Mouse (Mus musculus) liver, embryonic 11.5 days (tissue): ENCODE results near the gene Gm45062. TPM values are rescaled to one million over a fixed set of nuclear protein-coding genes. Genes with fewer than 3 reads are reported as not detected.
A peak's percentile ranks its signal among the peaks of the same experiment; 100 is the strongest.

Experiments
- ATAC-seq: fragments of 200-750 bp; cut with Nextera tagmentation; replicated peaks from 2 replicates; pipeline ENCODE4 v1.8.0; 2017; ENCODE audit warnings: moderate number of reproducible peaks, mild to moderate bottlenecking, moderate TSS enrichment, moderate library complexity; ENCODE audit not compliant: low FRiP score
- DNase-seq: peaks from one replicate; pipeline ENCODE4 v3.0.0-alpha.2; 2017; ENCODE audit warnings: low spot score
- H3K27ac ChIP-seq: fragments of 300-500 bp; sonication (generic); 2 replicates; pipeline ENCODE4 v1.5.1; 2014; ENCODE audit warnings: mild to moderate bottlenecking, low read depth, low read length, control low read depth
- H3K27me3 ChIP-seq: fragments of 300-500 bp; sonication (generic); replicated peaks from 2 replicates; pipeline ENCODE4 v1.6.1; 2014; ENCODE audit warnings: low read length, mixed read lengths; ENCODE audit not compliant: control insufficient read depth, insufficient read depth
- H3K36me3 ChIP-seq: fragments of 300-500 bp; sonication (generic); 2 replicates; pipeline ENCODE4 v1.6.1; 2014; ENCODE audit warnings: mild to moderate bottlenecking, low read length, moderate library complexity, mixed read lengths; ENCODE audit not compliant: control insufficient read depth, insufficient read depth
- H3K4me1 ChIP-seq: fragments of 300-500 bp; sonication (generic); replicated peaks from 2 replicates; pipeline ENCODE4 v1.6.1; 2014; ENCODE audit warnings: low read length, mixed read lengths; ENCODE audit not compliant: control insufficient read depth, insufficient read depth
- H3K4me2 ChIP-seq: fragments of 300-500 bp; sonication (generic); 2 replicates; pipeline ENCODE4 v1.6.1; 2014; ENCODE audit warnings: mild to moderate bottlenecking, control low read depth, moderate library complexity
- H3K4me3 ChIP-seq: fragments of 300-500 bp; sonication (generic); 2 replicates; pipeline ENCODE4 v1.5.1; 2014; ENCODE audit warnings: low read depth, low read length, control low read depth
- H3K9ac ChIP-seq: fragments of 300-500 bp; sonication (generic); 2 replicates; pipeline ENCODE4 v1.6.1; 2014; ENCODE audit warnings: low read depth, low read length, control low read depth
- H3K9me3 ChIP-seq: fragments of 300-500 bp; sonication (generic); 2 replicates; pipeline ENCODE4 v1.6.1; 2016; ENCODE audit warnings: low read length, inconsistent platforms, mixed read lengths; ENCODE audit not compliant: control insufficient read depth
- WGBS: fragments of 180-500 bp; shearing (Covaris S2); extraction: QIAGEN DNeasy Blood & Tissue Kit; methylation state at CpG from one replicate; pipeline ENCODE4 v1.1.7; 2014; 5-methylcytosine and 5-hydroxymethylcytosine counted together
- polyA plus RNA-seq: library from polyadenylated mRNA; unstranded; fragments of >200 nt; fragmentation: Nextera tagmentation; extraction: Ambion mirVana; gene quantifications from 2 replicates; pipeline ENCODE4 v1.2.1, GENCODE M21; 2014

Gene Gm45062
- polyA plus RNA-seq, 1 experiment from 2014 or later: 3.9 TPM

GRCm38 (mm10) chr6:8619582-8620350 is 360.5 kb downstream of the Gm45062 start:
- 65% methylated on average over 4 of the region's 4 CpGs for WGBS
- Histone ChIP-seq H3K27ac (no peak overlapping the region), H3K4me1 (no peaks in the 10 kb centered on the region; the same call in 1 of the 2 replicates), H3K4me2 (no peak overlapping the region), H3K27me3 (no peaks in the 10 kb centered on the region), H3K9me3 (no peaks in the 10 kb centered on the region), H3K36me3 (no peaks in the 10 kb centered on the region), H3K9ac (no peak overlapping the region), H3K4me3 (no peak overlapping the region)
- DNase-seq (no peak), ATAC-seq (peak; percentile 79)

DNA sequence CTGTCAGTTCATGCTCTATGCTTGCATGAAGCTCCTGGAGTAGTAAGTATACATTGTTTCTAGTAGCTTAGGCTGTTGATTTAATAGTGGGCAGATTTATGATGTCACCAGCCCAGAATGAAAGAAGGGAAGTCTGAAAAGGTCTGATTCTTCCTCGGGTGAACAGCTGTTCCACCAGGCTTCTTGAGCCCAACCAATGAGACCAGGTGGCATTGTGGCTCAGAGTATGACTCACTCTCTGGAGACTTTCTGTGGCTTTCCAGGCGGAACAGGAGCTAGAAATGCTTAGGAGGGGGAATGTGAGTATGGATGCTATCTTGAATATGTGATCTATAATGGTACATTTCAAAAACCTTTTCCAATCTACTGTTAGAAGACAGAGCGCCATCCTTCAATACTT is 363.8 kb downstream of the Gm45062 start:
- no peak for DNase-seq
- no peaks in the 10 kb centered on the region for H3K27me3 ChIP-seq
- H3K36me3 ChIP-seq: no peaks in the 10 kb centered on the region
- H3K4me3 ChIP-seq: no peak overlapping the region
- ATAC-seq: no peak
- 71% methylated on average over 3 of the region's 3 CpGs for WGBS
- no peaks in the 10 kb centered on the region for H3K9me3 ChIP-seq
- no peak overlapping the region for H3K4me2 ChIP-seq
- H3K4me1 ChIP-seq: no peaks in the 10 kb centered on the region; the same call in 1 of the 2 replicates
- no peak overlapping the region for H3K9ac ChIP-seq
- no peak overlapping the region for H3K27ac ChIP-seq

- ATAC-seq (no peak), DNase-seq (no peak)
- Histone ChIP-seq H3K4me1 (peaks cover 9% of the 10 kb centered on the region), H3K4me3 (no peak overlapping the region), H3K27me3 (no peaks in the 10 kb centered on the region), H3K27ac (no peak overlapping the region), H3K9me3 (no peaks in the 10 kb centered on the region), H3K36me3 (no peaks in the 10 kb centered on the region), H3K9ac (no peak overlapping the region), H3K4me2 (no peak overlapping the region)
- 81% methylated on average over 8 of the region's 8 CpGs for WGBS
These were observed 369.0 kb downstream of the Gm45062 start for GRCm38 (mm10) chr6:8628226-8628625.

DNA sequence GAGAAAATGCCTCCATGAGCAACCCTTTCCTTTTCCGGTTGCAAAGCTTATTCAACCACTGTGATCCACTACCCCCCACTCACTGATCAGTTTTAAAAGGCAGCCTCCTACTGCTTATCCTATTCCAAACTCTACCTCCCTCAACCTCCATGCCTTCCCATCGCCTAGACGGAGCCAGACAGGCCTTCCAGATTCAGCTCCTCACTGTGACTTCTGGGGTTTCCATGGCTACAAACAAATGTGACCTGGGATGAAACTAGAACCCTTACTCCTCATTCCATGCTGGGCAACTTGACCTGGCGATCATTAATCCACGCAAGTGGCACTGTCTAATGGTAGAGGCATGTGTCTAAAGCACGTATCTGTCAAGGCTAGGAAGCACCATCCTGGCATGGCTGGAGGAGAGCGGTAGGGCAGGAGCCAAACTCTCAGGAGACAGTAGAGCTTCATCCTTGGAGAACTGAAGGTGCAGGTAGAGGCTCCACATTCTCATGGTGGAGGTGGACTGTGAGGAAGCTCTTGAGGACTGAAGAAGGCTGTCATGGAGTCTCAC is 369.5 kb downstream of the Gm45062 start:
- no peak for DNase-seq
- Histone ChIP-seq H3K4me3 (no peak overlapping the region), H3K4me1 (peaks cover 9% of the 10 kb centered on the region), H3K27me3 (no peaks in the 10 kb centered on the region), H3K36me3 (no peaks in the 10 kb centered on the region), H3K9me3 (no peaks in the 10 kb centered on the region), H3K27ac (no peak overlapping the region), H3K9ac (no peak overlapping the region), H3K4me2 (no peak overlapping the region)
- WGBS: 86% methylated on average over 7 of the region's 7 CpGs
- no peak for ATAC-seq

DNA sequence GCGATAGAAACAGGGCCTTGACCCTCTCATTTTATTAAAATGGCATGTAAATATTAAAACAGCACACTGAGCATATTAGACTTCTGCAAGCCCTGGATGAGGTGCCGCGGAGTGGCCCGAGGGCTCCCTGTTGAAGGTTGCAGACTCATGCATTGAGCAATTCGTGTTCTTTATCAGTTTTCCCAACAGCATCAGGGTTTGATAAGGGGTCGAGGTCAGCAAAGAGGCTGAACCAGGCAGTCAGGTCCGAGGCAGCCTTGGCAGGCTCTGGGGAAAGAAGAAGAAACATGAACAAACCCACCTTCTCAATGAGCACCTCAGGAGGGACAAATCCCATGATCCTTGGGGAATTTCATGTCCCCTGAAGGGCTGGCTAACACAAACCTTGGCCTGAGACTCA is 371.3 kb downstream of the Gm45062 start:
- Histone ChIP-seq H3K9ac (no peak overlapping the region), H3K4me3 (no peak overlapping the region), H3K27me3 (no peaks in the 10 kb centered on the region), H3K4me2 (no peak overlapping the region), H3K36me3 (no peaks in the 10 kb centered on the region), H3K9me3 (no peaks in the 10 kb centered on the region), H3K27ac (no peak overlapping the region), H3K4me1 (peaks cover 9% of the 10 kb centered on the region)
- DNase-seq (no peak), ATAC-seq (no peak)
- WGBS: 49% methylated on average over 7 of the region's 7 CpGs

DNA sequence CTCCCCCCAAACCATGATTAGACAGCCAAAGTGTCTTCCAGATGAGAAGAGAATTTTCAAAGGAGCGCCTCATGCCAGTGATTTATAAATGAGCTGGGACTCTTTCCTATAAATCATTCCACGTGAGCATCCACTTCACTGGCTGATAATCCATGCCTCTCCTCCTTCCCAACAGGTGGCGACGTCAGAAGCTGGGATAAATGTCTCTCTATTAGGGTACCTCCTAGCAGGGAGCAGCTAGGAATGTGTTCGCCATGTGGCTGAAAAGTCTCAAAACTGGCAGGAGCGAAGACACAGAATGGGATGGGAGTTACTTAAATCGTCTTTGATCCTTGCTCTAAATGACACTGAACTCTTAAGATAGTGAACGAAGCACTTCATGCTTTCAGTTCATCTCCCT is 372.1 kb downstream of the Gm45062 start:
- no peak overlapping the region for H3K27ac ChIP-seq
- no peaks in the 10 kb centered on the region for H3K9me3 ChIP-seq
- no peak overlapping the region for H3K4me3 ChIP-seq
- DNase-seq (no peak), ATAC-seq (no peak)
- no peaks in the 10 kb centered on the region for H3K27me3 ChIP-seq
- H3K36me3 ChIP-seq: no peaks in the 10 kb centered on the region
- H3K9ac ChIP-seq: no peak overlapping the region
- H3K4me1 ChIP-seq: peaks cover 9% of the 10 kb centered on the region
- H3K4me2 ChIP-seq: no peak overlapping the region
- 81% methylated on average over 8 of the region's 8 CpGs for WGBS

DNA sequence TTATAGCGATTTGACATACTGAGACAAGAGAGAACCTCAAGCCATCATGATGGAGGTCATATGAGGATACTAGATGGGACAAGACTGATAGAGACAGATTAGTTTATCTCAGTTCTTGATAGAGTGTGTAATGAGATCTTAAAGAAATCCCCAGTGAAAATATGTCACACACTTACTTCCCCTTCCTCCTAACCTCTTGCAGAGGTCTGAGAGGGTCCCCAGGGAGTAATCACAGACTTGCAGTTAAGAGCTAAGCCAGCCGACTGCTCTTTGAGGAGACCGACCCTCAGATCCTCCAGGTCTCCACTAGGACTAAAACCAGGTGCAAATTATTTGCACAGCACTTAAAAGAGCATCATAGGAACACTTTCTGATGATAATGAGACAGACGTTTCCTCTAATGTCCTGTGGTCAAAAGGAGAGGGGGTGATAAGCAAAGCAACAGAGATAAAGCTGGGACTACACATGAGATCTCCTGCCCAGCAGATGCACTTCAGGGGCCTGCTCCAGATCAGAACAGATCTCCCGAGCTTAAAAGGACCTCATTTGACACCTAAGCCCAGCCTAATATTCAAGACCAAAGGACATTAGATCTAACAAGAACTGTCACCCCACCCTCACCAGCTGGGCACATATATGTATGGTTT is 372.9 kb downstream of the Gm45062 start:
- ATAC-seq: peak; percentile 58

DNA sequence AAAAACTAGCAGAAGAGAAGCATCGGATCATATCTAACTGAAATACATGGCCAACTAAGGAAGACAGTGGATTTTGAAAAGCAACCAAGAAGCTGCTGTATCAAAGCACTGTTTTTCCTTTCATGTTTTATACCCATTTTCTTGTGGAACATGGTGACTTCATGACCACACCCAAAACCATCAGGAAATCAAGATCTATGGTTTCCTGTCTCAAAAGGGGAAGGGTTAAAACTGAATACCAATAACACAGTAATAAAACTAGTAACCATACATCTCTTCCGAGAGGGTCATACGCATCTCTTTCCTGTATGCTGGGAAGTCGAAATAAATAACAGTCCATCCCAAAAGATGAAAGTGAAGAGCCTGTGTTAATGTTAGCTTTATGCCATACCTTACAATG is 373.5 kb downstream of the Gm45062 start:
- Histone ChIP-seq H3K27ac (no peak overlapping the region), H3K9me3 (no peaks in the 10 kb centered on the region), H3K4me1 (peaks cover 9% of the 10 kb centered on the region), H3K4me2 (no peak overlapping the region), H3K9ac (no peak overlapping the region), H3K27me3 (no peaks in the 10 kb centered on the region), H3K4me3 (no peak overlapping the region), H3K36me3 (no peaks in the 10 kb centered on the region)
- 79% methylated on average over 4 of the region's 4 CpGs for WGBS
- DNase-seq (no peak), ATAC-seq (no peak)

More for the DNA sequence above, 372.9 kb downstream of the Gm45062 start:
- Histone ChIP-seq H3K36me3 (no peaks in the 10 kb centered on the region), H3K9me3 (no peaks in the 10 kb centered on the region), H3K4me3 (no peak overlapping the region), H3K27me3 (no peaks in the 10 kb centered on the region), H3K27ac (no peak overlapping the region), H3K4me2 (no peak overlapping the region), H3K9ac (no peak overlapping the region), H3K4me1 (peaks cover 9% of the 10 kb centered on the region)
- DNase-seq: no peak
- 40% methylated on average over 5 of the region's 5 CpGs for WGBS
